In the genomic region with DNA sequence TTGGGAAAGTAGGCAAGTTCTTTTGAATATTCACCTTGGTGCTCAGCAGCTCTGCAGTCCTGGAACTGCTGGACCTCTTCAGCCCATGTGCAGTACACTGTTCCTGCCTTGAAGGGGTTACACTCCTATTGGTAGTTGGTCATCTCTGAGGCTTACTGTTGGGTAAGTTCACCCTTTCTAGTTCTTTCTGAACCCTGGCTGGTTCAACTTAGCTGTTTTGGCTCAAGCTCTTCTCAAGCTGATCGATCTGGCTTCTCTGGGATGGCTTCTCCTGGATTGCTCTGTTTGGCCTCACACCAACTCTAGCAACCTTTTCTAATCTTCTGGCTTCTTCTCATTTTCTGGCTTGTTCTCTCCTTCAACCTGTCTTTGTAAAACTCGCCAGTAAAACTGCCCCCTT, we compare ENCODE assay signal across 8 mouse cellular contexts. TPM values are rescaled to one million over a fixed set of nuclear protein-coding genes. Genes with fewer than 3 reads are reported as not detected.
A peak's percentile ranks its signal among the peaks of the same experiment; 100 is the strongest.
DNase-seq lines count a peak whose midpoint lies in the region; ATAC-seq and TF ChIP-seq lines count a peak whose summit lies in the region.

No protein-coding gene starts in this region.

- peak overlapping the region; percentile 98 for H3K4me3 ChIP-seq in gastrocnemius, adult 2 months
- peak overlapping the region; percentile 92 for H3K4me3 ChIP-seq in forebrain, embryonic 13.5 days
- H3K4me3 ChIP-seq in liver, embryonic 14.5 days (ENCODE audit: insufficient read depth in 1 of 2, low read depth in 2 of 2, low read length in 2 of 2) = peak overlapping the region; percentile 44 to 80

- peak overlapping the region; percentile 43; the same call in 1 of the 2 replicates for H3K27ac ChIP-seq in gastrocnemius, adult 2 months
- no peak overlapping the region for H3K27ac ChIP-seq in forebrain, embryonic 13.5 days
- peak overlapping the region; percentile 13 for H3K27ac ChIP-seq in liver, embryonic 14.5 days

- H3K4me1 ChIP-seq in forebrain, embryonic 13.5 days = peaks cover 33% of the 10 kb centered on the region
- H3K4me1 ChIP-seq in liver, embryonic 14.5 days (replicated peaks; ENCODE audit: control insufficient read depth in 2 of 2, insufficient read depth in 2 of 2, low read length in 1 of 2) = peaks cover 17 to 27% of the 10 kb centered on the region in 2 experiments

- WGBS in forebrain, embryonic 13.5 days = 68% methylated on average over 2 of the region's 2 CpGs
- WGBS in liver, embryonic 14.5 days (ENCODE audit: insufficient replicate concordance) = 50% methylated on average over 2 of the region's 2 CpGs

- H3K9ac ChIP-seq in forebrain, embryonic 13.5 days = peak overlapping the region; percentile 99
- H3K9ac ChIP-seq in liver, embryonic 14.5 days (replicated peaks) = peak overlapping the region; percentile 99

- ATAC-seq in forebrain, embryonic 13.5 days = no peak
- no peak for ATAC-seq in liver, embryonic 14.5 days (ENCODE audit: insufficient read depth)

- no peaks in the 10 kb centered on the region for H3K9me3 ChIP-seq in forebrain, embryonic 13.5 days (replicated peaks)
- no peaks in the 10 kb centered on the region for H3K9me3 ChIP-seq in liver, embryonic 14.5 days (ENCODE audit: control insufficient read depth, low read length)

- TF ChIP-seq EP300 in liver, embryonic 14.5 days (IDR thresholded peaks at IDR 0.05; ENCODE audit: low read depth) = no peak

- H3K27me3 ChIP-seq in forebrain, embryonic 13.5 days = no peaks in the 10 kb centered on the region
- H3K27me3 ChIP-seq in liver, embryonic 14.5 days (ENCODE audit: control insufficient read depth, insufficient read depth, low read length) = no peaks in the 10 kb centered on the region

- H3K36me3 ChIP-seq in forebrain, embryonic 13.5 days (ENCODE audit: poor library complexity, severe bottlenecking) = no peaks in the 10 kb centered on the region
- H3K36me3 ChIP-seq in liver, embryonic 14.5 days (replicated peaks; ENCODE audit: control insufficient read depth, insufficient read depth, low read depth) = peaks cover 2% of the 10 kb centered on the region; the same call in 1 of the 2 replicates

- intact Hi-C loops in gastrocnemius, adult 2 months (cut with DNase I) = loop anchor here (10.0 kb wide), 1 partner anchor 56 kb away; no protein-coding TSS in a partner anchor

- peak overlapping the region; percentile 76 for H3K4me2 ChIP-seq in forebrain, embryonic 13.5 days
- H3K4me2 ChIP-seq in liver, embryonic 14.5 days (ENCODE audit: low read depth) = peak overlapping the region; percentile 89

- no peak for DNase-seq in gastrocnemius, adult 2 months
- DNase-seq in gastrocnemius, adult 8-10 months (ENCODE audit: low spot score in 2 of 2) = no peak
- peak; percentile 33 for DNase-seq in A20 (ENCODE audit: low read depth, low spot score)
- no peak for DNase-seq in liver, embryonic 14.5 days (ENCODE audit: low read depth in 3 of 3, low spot score in 3 of 3)
- no peak for DNase-seq in spleen, postnatal 14 days (ENCODE audit: low spot score in 2 of 2)
- DNase-seq in adrenal gland, postnatal 4 days (ENCODE audit: low spot score in 2 of 2) = no peak
- no peak for DNase-seq in cerebellum, adult 11 months

- TF ChIP-seq CTCF in gastrocnemius, adult 2 months (IDR thresholded peaks at IDR 0.05) = no peak
- no peak for TF ChIP-seq CTCF in liver, embryonic 14.5 days (IDR thresholded peaks at IDR 0.05; ENCODE audit: low read depth)

RNA-seq across cellular contexts. Expression of a gene that starts 1.8 kb away (rescaled TPM):
- 10 to 100 TPM; 42.6 to 43.1 TPM for total RNA-seq in gastrocnemius, adult 2 months (2021)
- total RNA-seq in gastrocnemius, adult 8-10 months (2022) = 10 to 100 TPM; 37.3 to 42.9 (median 39.5) TPM
- 20.5 and 21.1 TPM in 2 replicates for polyA plus RNA-seq in forebrain, embryonic 13.5 days (2015; fragmentation: Nextera tagmentation; extraction: Ambion mirVana)
- 8.6 and 9.7 TPM in 2 replicates for polyA plus RNA-seq in liver, embryonic 14.5 days (2012; rRNA removed)
- polyA plus RNA-seq in liver, embryonic 14.5 days (2014; fragmentation: Nextera tagmentation; extraction: Ambion mirVana) = 7.1 and 7.3 TPM in 2 replicates
- total RNA-seq in adrenal gland, postnatal 4 days (2021) = 10 to 100 TPM; 81.4 to 86.4 TPM
